Mouse (Mus musculus): Measurements from ENCODE around the gene Hmga2. TPM values are rescaled to one million over a fixed set of nuclear protein-coding genes. Genes with fewer than 3 reads are reported as not detected.
"Not testable (repeated sequence)": the region's sequence is repeated elsewhere in the genome, so short reads cannot be mapped to it uniquely, and the experiment has no call there.

Gene Hmga2
- polyA plus RNA-seq, 1 experiment from 2014 or later: 2.1 TPM

DNA sequence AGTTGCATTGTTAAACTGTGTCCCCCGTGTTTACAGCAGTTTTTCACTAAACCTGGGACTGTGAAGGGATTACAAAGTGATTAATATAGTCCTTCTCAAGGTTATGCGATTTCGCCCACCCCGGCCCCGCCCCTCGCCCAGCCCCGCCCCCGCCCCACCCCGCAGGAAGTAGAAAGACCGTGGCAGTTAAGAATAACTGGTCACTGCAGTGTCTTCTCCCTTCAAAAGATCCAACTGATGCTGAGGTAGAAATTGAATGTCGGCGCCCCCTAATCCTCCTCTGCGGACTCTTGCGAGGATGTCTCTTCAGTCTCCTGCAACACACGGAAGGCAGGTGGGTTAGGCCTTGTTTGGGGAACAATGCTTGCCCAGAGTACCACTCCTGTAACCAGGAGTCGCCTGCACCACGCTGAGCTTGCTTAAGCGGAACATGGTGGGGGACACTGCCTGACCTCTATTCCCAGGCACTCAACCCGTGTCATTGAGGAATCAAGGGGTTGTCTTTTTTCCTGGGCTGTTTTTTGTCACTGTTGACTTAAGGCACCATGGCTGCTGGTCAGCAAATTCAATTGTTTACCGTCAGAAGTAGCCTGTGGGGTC lies 112.2 kb downstream of the Hmga2 start:
- Histone ChIP-seq H3K9ac (no peak overlapping the region), H3K4me3 (replicated peaks; ENCODE audit: low read length) (no peak overlapping the region), H3K27ac (no peak overlapping the region), H3K27me3 (ENCODE audit: control insufficient read depth, insufficient read depth, low read length) (no peaks in the 10 kb centered on the region), H3K4me2 (replicated peaks) (no peak overlapping the region), H3K36me3 (replicated peaks; ENCODE audit: control insufficient read depth, insufficient read depth) (no peaks in the 10 kb centered on the region), H3K9me3 (ENCODE audit: control insufficient read depth, low read length) (no peaks in the 10 kb centered on the region), H3K4me1 (replicated peaks; ENCODE audit: control insufficient read depth, insufficient read depth, low read length) (no peaks in the 10 kb centered on the region)
- no peak for DNase-seq (ENCODE audit: low spot score)
- ATAC-seq (ENCODE audit: low FRiP score): no peak
- 68% methylated on average over 20 of the region's 20 CpGs for WGBS

DNA sequence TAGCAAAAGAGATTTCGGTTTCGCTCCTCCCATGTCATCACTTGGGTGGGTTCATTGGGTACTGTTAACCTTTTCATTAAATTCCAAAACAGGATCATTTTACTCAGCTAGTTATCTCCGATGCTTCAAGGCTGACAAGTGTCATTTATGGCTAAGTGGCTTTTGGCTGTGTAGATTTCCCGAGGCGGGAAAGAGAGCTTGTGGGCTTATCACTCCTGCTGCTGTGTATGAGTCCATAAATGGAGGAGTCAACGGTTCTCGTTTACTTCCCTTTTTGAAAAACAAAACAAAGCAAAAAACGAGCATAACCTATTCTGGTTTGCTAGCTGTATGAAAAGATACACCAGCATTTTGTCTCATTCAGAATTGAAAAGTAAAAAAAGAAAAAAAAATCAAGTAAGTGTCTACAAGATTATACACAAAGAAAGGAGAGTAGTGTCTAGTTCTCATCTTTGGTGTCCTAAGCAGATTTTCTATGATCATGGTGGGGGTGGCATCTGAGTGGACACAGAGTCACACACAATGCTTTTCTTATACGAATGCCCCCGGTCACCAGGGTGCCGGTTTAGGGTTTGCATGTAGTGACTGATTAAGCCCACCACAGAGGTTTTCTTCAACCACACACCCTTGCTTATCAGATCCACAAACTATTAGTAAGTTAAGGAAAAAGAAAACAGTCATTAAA lies 112.8 kb downstream of the Hmga2 start:
- not testable (repeated sequence) for H3K36me3 ChIP-seq (replicated peaks; ENCODE audit: control insufficient read depth, insufficient read depth); DNase-seq (ENCODE audit: low spot score)

DNA sequence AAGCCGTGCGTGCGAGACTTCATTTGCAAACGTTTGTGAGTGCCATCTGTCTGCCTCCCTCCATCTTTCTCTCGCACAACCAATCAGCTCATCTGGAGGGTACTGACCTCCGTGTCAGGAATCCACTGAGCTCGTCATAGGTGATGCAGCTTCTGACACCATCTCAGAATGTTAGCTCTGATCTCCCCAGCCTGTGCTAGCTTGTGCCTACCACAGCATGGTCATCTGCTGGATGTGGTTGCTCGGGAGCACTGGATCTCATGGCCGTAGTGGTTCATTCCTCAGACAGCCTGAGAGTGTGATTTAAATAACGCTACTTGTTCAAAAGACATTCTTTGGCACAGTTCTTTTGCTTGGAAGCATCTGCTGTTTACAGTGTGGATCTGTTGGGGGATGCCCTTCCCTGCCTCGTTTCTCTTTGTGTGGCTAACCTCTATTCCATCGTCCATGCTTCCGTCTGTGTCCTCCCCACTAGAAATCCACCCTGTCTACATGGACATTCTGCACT lies 121.7 kb downstream of the Hmga2 start:
- WGBS: 67% methylated on average over 13 of the region's 13 CpGs
- DNase-seq (ENCODE audit: low spot score): no peak

More for the DNA sequence above, 112.8 kb downstream of the Hmga2 start:
- 84% methylated on average over 8 of the region's 11 CpGs for WGBS
- H3K9me3 ChIP-seq (ENCODE audit: control insufficient read depth, low read length); H3K27me3 ChIP-seq (ENCODE audit: control insufficient read depth, insufficient read depth, low read length); ATAC-seq (ENCODE audit: low FRiP score); H3K9ac ChIP-seq; H3K4me2 ChIP-seq (replicated peaks); H3K4me1 ChIP-seq (replicated peaks; ENCODE audit: control insufficient read depth, insufficient read depth, low read length); H3K4me3 ChIP-seq (replicated peaks; ENCODE audit: low read length); H3K27ac ChIP-seq: not testable (repeated sequence)

DNA sequence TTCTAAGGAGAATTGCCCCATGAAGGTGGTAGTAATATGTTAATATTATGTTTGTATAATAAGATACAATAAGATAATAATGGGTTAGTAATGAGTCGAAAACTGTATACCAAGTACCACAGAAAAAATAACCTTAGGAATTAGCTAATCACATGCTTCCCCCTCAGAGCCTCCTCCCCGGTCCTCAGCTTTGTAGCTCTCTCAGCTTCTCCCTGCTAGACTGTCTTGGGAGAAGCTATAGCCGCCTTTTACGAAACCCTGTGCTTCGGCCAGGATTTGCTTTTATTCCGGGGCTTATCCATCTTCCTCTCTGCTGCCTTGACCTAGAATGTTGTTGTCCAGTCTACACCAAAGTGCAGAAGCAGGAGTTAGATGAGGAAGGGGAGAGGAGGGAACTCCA lies 130.9 kb downstream of the Hmga2 start:
- no peak overlapping the region for H3K9ac ChIP-seq
- H3K4me1 ChIP-seq (replicated peaks; ENCODE audit: control insufficient read depth, insufficient read depth, low read length): no peaks in the 10 kb centered on the region
- DNase-seq (ENCODE audit: low spot score): no peak
- no peak overlapping the region for H3K4me2 ChIP-seq (replicated peaks)
- H3K27ac ChIP-seq: no peak overlapping the region
- H3K9me3 ChIP-seq (ENCODE audit: control insufficient read depth, low read length): no peaks in the 10 kb centered on the region
- 74% methylated on average over 6 of the region's 6 CpGs for whole genome bisulfite sequencing
- no peak overlapping the region for H3K4me3 ChIP-seq (replicated peaks; ENCODE audit: low read length)
- H3K36me3 ChIP-seq (replicated peaks; ENCODE audit: control insufficient read depth, insufficient read depth): no peaks in the 10 kb centered on the region
- H3K27me3 ChIP-seq (ENCODE audit: control insufficient read depth, insufficient read depth, low read length): no peaks in the 10 kb centered on the region
- ATAC-seq (ENCODE audit: low FRiP score): no peak

More for the DNA sequence above, 121.7 kb downstream of the Hmga2 start:
- no peak overlapping the region for H3K9ac ChIP-seq
- no peaks in the 10 kb centered on the region for H3K36me3 ChIP-seq (replicated peaks; ENCODE audit: control insufficient read depth, insufficient read depth)
- H3K27ac ChIP-seq: no peak overlapping the region
- no peak overlapping the region for H3K4me2 ChIP-seq (replicated peaks)
- H3K4me3 ChIP-seq (replicated peaks; ENCODE audit: low read length): no peak overlapping the region
- no peaks in the 10 kb centered on the region for H3K4me1 ChIP-seq (replicated peaks; ENCODE audit: control insufficient read depth, insufficient read depth, low read length)
- H3K9me3 ChIP-seq (ENCODE audit: control insufficient read depth, low read length): no peaks in the 10 kb centered on the region
- H3K27me3 ChIP-seq (ENCODE audit: control insufficient read depth, insufficient read depth, low read length): no peaks in the 10 kb centered on the region
- no peak for ATAC-seq (ENCODE audit: low FRiP score)

DNA sequence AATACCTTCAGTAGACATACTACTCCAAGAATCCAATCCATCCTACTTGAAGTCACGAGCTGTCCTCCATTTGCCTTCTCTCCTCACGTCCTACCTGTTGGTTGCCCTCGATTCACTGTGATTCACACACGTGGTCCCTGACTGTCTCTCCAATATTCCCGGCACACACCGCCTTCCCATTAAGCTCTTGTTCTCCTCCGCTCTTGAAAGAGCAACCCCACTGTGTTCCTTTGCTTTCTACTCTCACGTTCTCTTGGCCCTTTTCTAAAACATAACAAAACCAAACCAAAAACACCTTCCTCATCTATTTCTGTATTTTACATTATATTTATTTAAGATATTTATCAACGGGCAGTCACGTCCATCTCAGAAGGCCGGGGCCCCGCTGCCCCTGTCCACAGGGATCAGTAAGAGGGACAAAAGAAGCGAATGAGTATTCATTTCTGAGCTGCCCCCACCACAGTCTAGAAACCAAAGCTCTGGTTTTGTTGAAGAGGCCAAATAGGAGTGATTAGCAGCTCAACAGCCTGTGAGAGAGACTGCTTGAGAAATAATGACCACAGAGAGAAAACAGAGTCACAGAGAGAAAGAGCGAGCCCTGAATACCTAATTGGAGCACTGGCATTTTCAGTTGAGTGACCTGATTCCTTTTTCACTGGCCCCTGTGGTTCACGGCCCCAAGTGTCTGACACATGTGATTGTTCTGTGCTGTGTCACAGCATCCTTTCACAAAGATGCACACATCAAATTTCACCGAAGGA lies 131.5 kb downstream of the Hmga2 start:
- no peaks in the 10 kb centered on the region for H3K36me3 ChIP-seq (replicated peaks; ENCODE audit: control insufficient read depth, insufficient read depth)
- no peak for ATAC-seq (ENCODE audit: low FRiP score)
- H3K4me2 ChIP-seq (replicated peaks): no peak overlapping the region
- H3K27ac ChIP-seq: no peak overlapping the region
- no peak for DNase-seq (ENCODE audit: low spot score)
- H3K9me3 ChIP-seq (ENCODE audit: control insufficient read depth, low read length): no peaks in the 10 kb centered on the region
- WGBS: 48% methylated on average over 16 of the region's 16 CpGs
- H3K9ac ChIP-seq: no peak overlapping the region
- H3K27me3 ChIP-seq (ENCODE audit: control insufficient read depth, insufficient read depth, low read length): no peaks in the 10 kb centered on the region
- H3K4me3 ChIP-seq (replicated peaks; ENCODE audit: low read length): no peak overlapping the region
- no peaks in the 10 kb centered on the region for H3K4me1 ChIP-seq (replicated peaks; ENCODE audit: control insufficient read depth, insufficient read depth, low read length)

DNA sequence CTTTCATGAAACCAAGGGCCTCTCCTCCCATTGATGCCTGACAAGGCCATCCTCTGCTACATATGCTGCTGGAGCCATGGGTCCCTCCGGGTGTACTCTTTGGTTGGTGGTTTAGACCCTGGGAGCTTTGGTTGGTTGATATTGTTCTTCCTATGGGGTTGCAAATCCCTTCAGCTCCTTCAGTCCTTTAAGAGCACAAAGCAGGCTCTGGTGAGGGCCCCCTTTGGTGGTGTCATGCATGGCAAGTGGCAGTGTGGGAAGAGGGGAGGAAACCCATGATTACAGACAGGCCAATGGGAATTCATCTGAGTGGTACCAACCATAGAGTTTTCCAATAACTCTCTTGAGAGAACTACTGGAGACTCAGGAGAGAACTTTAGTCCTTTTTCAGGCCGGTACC lies 136.4 kb downstream of the Hmga2 start:
- not testable (repeated sequence) for ATAC-seq (ENCODE audit: low FRiP score); H3K9me3 ChIP-seq (ENCODE audit: control insufficient read depth, low read length); DNase-seq (ENCODE audit: low spot score); H3K27ac ChIP-seq; H3K4me2 ChIP-seq (replicated peaks); H3K4me3 ChIP-seq (replicated peaks; ENCODE audit: low read length); H3K36me3 ChIP-seq (replicated peaks; ENCODE audit: control insufficient read depth, insufficient read depth); H3K27me3 ChIP-seq (ENCODE audit: control insufficient read depth, insufficient read depth, low read length); H3K4me1 ChIP-seq (replicated peaks; ENCODE audit: control insufficient read depth, insufficient read depth, low read length); H3K9ac ChIP-seq
- 81% methylated on average over 2 of the region's 2 CpGs for WGBS

DNA sequence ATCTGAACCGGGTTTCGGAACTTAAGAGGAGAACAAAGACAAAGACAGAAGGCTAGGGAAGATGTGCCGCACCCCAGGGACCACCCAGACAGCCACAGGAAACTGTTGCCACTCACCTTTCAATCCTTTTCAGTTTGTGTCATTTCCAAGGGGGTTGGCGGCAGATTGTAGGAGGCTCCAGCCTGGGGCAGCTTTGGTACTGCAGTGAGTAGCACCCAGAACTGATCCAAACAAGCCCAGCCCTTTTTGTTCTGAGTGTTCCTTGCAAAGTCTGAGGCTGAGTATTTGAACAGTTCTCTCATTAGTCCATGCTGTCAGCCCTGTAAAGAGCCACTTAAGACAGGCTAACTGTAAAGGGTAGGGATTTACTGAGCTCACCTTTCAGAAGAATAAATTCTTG lies 136.9 kb downstream of the Hmga2 start:
- Histone ChIP-seq H3K9ac (no peak overlapping the region), H3K27me3 (ENCODE audit: control insufficient read depth, insufficient read depth, low read length) (no peaks in the 10 kb centered on the region), H3K4me3 (replicated peaks; ENCODE audit: low read length) (no peak overlapping the region), H3K9me3 (ENCODE audit: control insufficient read depth, low read length) (no peaks in the 10 kb centered on the region), H3K27ac (no peak overlapping the region), H3K4me1 (replicated peaks; ENCODE audit: control insufficient read depth, insufficient read depth, low read length) (no peaks in the 10 kb centered on the region), H3K36me3 (replicated peaks; ENCODE audit: control insufficient read depth, insufficient read depth) (no peaks in the 10 kb centered on the region), H3K4me2 (replicated peaks) (no peak overlapping the region)
- ATAC-seq (ENCODE audit: low FRiP score) (no peak), DNase-seq (ENCODE audit: low spot score) (no peak)
- 53% methylated on average over 4 of the region's 4 CpGs for WGBS

DNA sequence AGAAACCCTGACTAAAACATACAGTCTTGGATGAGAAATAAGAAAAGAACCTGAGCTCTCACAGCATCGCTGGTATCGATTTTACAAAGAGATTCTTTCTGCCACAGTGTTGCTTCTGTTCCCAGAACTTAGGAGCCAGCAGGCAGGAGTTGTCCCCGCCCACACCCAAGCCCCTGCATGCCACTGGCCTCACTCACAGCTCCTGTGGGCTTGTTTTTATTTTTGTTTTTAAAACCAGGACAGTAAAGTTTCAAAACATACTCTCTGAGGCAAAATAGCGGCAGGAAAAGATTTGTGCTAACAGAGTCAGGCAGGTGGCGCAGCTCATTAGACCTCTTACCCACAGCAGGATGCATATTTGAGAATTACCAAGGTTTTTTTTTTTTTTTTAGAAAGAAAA lies 137.4 kb downstream of the Hmga2 start:
- Histone ChIP-seq H3K9ac (no peak overlapping the region), H3K4me1 (replicated peaks; ENCODE audit: control insufficient read depth, insufficient read depth, low read length) (no peaks in the 10 kb centered on the region), H3K27me3 (ENCODE audit: control insufficient read depth, insufficient read depth, low read length) (no peaks in the 10 kb centered on the region), H3K4me2 (replicated peaks) (no peak overlapping the region), H3K4me3 (replicated peaks; ENCODE audit: low read length) (no peak overlapping the region), H3K9me3 (ENCODE audit: control insufficient read depth, low read length) (no peaks in the 10 kb centered on the region), H3K36me3 (replicated peaks; ENCODE audit: control insufficient read depth, insufficient read depth) (no peaks in the 10 kb centered on the region), H3K27ac (no peak overlapping the region)
- WGBS: 51% methylated on average over 5 of the region's 5 CpGs
- DNase-seq (ENCODE audit: low spot score) (no peak), ATAC-seq (ENCODE audit: low FRiP score) (no peak)

DNA sequence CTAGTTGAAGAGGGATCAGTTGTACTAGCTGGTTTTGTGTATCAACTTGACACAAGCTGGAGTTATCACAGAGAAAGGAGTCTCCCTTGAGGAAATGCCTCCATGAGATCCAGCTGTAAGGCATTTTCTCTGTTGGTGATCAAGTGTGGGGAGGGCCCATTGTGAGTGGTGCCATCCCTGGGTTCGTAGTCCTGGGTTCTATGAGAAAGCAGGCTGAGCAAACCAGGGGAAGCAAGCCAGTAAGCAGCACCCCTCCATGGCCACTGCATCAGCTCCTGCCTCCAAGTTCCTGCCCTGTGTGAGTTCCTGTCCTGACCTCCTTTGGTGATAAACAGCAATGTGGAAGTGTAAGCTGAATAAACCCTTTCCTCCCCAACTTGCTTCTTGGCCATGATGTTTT lies 137.8 kb downstream of the Hmga2 start:
- not testable (repeated sequence) for H3K9ac ChIP-seq; H3K36me3 ChIP-seq (replicated peaks; ENCODE audit: control insufficient read depth, insufficient read depth); H3K4me2 ChIP-seq (replicated peaks); H3K27ac ChIP-seq; ATAC-seq (ENCODE audit: low FRiP score); H3K9me3 ChIP-seq (ENCODE audit: control insufficient read depth, low read length); DNase-seq (ENCODE audit: low spot score); H3K27me3 ChIP-seq (ENCODE audit: control insufficient read depth, insufficient read depth, low read length); H3K4me3 ChIP-seq (replicated peaks; ENCODE audit: low read length); H3K4me1 ChIP-seq (replicated peaks; ENCODE audit: control insufficient read depth, insufficient read depth, low read length)
- WGBS: 85% methylated on average over 1 of the region's 1 CpGs

Data from hindbrain, embryonic 14.5 days (tissue).